Mouse (Mus musculus) cortical plate, adult 2 months (tissue): ENCODE results near the gene Acpp. TPM values are rescaled to one million over a fixed set of nuclear protein-coding genes. Genes with fewer than 3 reads are reported as not detected.

Experiments used
- H3K27ac ChIP-seq: fragments of 200-500 bp; 2 replicates; pipeline ENCODE4 v1.5.1; 2012; ENCODE audit warnings: low read length, control low read depth, inconsistent platforms; ENCODE audit not compliant: insufficient read depth
- H3K4me1 ChIP-seq: fragments of 200-500 bp; 2 replicates; pipeline ENCODE4 v1.6.1; 2011; ENCODE audit warnings: low read length; ENCODE audit not compliant: control insufficient read depth, insufficient read depth
- H3K4me3 ChIP-seq: fragments of 200-500 bp; 2 replicates; pipeline ENCODE4 v1.5.1; 2011; ENCODE audit warnings: mild to moderate bottlenecking, low read length, control low read depth; ENCODE audit not compliant: insufficient read depth
- CTCF ChIP-seq: fragments of 200-500 bp; IDR thresholded peaks from 2 replicates; pipeline ENCODE4 v1.5.1; 2011; ENCODE audit warnings: mild to moderate bottlenecking, control low read depth, low read length; ENCODE audit not compliant: insufficient read depth; ENCODE audit errors: extremely low read depth
- POLR2A ChIP-seq: fragments of 200-500 bp; IDR thresholded peaks from 2 replicates; pipeline ENCODE4 v1.6.1; 2011; ENCODE audit warnings: mild to moderate bottlenecking, low read length, control low read depth; ENCODE audit not compliant: insufficient read depth; ENCODE audit errors: extremely low read depth
- polyA plus RNA-seq: library from polyadenylated mRNA; depleted of rRNA; stranded (reverse); fragments of >200 nt; gene quantifications from 2 replicates; pipeline ENCODE4 v1.2.3, GENCODE M21; 2012; rRNA removed

The Acpp gene
- polyA plus RNA-seq, 1 experiment, result 0.17 TPM

GRCm38 (mm10) chr9:104256085-104256484 is 81.5 kb downstream of the Acpp start:
- H3K4me1 ChIP-seq, result peaks cover 12% of the 10 kb centered on the region
- no peak overlapping the region for H3K27ac ChIP-seq
- no peak for TF ChIP-seq CTCF
- TF ChIP-seq POLR2A, result no peak
- no peak overlapping the region for H3K4me3 ChIP-seq

- Histone ChIP-seq H3K4me3 (no peak overlapping the region), H3K27ac (no peak overlapping the region), H3K4me1 (peaks cover 7% of the 10 kb centered on the region)
- no peak for TF ChIP-seq POLR2A
- no peak for TF ChIP-seq CTCF
Observed at GRCm38 (mm10) chr9:104254408-104255180, 83.0 kb downstream of the Acpp start.

- peaks cover 6% of the 10 kb centered on the region for H3K4me1 ChIP-seq
- H3K27ac ChIP-seq, result no peak overlapping the region
- H3K4me3 ChIP-seq, result no peak overlapping the region
- no peak for TF ChIP-seq POLR2A
- no peak for TF ChIP-seq CTCF
Observed at GRCm38 (mm10) chr9:104252637-104253036, 84.9 kb downstream of the Acpp start.

- Histone ChIP-seq H3K4me1 (peaks cover 6% of the 10 kb centered on the region), H3K27ac (no peak overlapping the region), H3K4me3 (no peak overlapping the region)
- TF ChIP-seq CTCF, result no peak
- TF ChIP-seq POLR2A, result no peak
Observed at GRCm38 (mm10) chr9:104251687-104252086, 85.9 kb downstream of the Acpp start.

DNA sequence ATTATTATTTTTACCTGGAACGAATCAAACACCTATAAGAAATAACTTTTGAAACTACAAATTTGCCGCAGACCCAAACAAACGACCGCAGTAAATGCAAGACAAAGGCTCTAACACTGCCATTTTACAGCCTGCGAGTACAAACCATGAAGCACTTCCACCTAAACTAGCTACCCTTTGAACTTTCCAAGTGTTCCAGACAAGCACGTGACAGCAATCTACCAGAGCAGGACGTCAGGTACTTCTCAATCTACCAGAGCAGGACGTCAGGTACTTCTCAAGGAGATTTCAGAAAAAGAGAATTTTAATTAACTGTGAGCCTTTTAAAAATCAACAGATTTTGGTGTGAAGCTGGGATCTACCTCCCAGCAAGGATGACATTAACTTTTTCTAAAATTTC is 86.4 kb downstream of the Acpp start:
- TF ChIP-seq CTCF (no peak), POLR2A (no peak)
- Histone ChIP-seq H3K4me3 (no peak overlapping the region), H3K4me1 (peaks cover 4% of the 10 kb centered on the region), H3K27ac (no peak overlapping the region)

GRCm38 (mm10) chr9:104247307-104247987 is 90.1 kb downstream of the Acpp start:
- Histone ChIP-seq H3K4me3 (no peak overlapping the region), H3K4me1 (peaks cover 3% of the 10 kb centered on the region), H3K27ac (no peak overlapping the region)
- no peak for TF ChIP-seq POLR2A
- TF ChIP-seq CTCF, result no peak

- Histone ChIP-seq H3K27ac (no peak overlapping the region; the same call in 1 of the 2 replicates), H3K4me1 (peaks cover 1% of the 10 kb centered on the region; the same call in 1 of the 2 replicates), H3K4me3 (no peak overlapping the region)
- TF ChIP-seq CTCF (no peak), POLR2A (no peak)
Observed at GRCm38 (mm10) chr9:104243799-104244466, 93.6 kb downstream of the Acpp start.

- no peak for TF ChIP-seq POLR2A
- TF ChIP-seq CTCF, result no peak
- H3K4me3 ChIP-seq, result no peak overlapping the region
- H3K27ac ChIP-seq, result no peak overlapping the region
- no peaks in the 10 kb centered on the region for H3K4me1 ChIP-seq
Observed at GRCm38 (mm10) chr9:104240146-104240545, 97.4 kb downstream of the Acpp start.

GRCm38 (mm10) chr9:104239076-104239475 is 98.5 kb downstream of the Acpp start:
- TF ChIP-seq CTCF, result no peak
- TF ChIP-seq POLR2A, result no peak
- no peak overlapping the region for H3K4me3 ChIP-seq
- no peaks in the 10 kb centered on the region for H3K4me1 ChIP-seq
- H3K27ac ChIP-seq, result no peak overlapping the region

Other genes starting within 250 kb of the Acpp start
- gene Ackr4, start 210.8 kb downstream of the Acpp start, polyA plus RNA-seq, result 0.09 and 0.17 TPM in 2 replicates
- 62.9 and 67.2 TPM in 2 replicates for gene Dnajc13, start 74.8 kb downstream of the Acpp start, polyA plus RNA-seq
- gene Cpne4, start 209.5 kb upstream of the Acpp start, polyA plus RNA-seq, result 30.2 and 31.5 TPM in 2 replicates